Mouse (Mus musculus) monocyte, adult 2 months (primary cell): ENCODE measurements around the gene Cpt1a.

Experiments
- DNase-seq, 2 experiments: peaks; one replicate each; pipeline ENCODE4 v3.0.0; 2022; ENCODE audit warnings: low spot score in 2 of 2, low read depth in 1 of 2

Gene Cpt1a

GRCm38 (mm10) chr19:3324931-3325711 lies 3.0 kb downstream of the Cpt1a start:
- peak; percentile 79 to 86 for DNase-seq

- no peak for DNase-seq
Observed at GRCm38 (mm10) chr19:3325771-3326478, 3.8 kb downstream of the Cpt1a start.

DNA sequence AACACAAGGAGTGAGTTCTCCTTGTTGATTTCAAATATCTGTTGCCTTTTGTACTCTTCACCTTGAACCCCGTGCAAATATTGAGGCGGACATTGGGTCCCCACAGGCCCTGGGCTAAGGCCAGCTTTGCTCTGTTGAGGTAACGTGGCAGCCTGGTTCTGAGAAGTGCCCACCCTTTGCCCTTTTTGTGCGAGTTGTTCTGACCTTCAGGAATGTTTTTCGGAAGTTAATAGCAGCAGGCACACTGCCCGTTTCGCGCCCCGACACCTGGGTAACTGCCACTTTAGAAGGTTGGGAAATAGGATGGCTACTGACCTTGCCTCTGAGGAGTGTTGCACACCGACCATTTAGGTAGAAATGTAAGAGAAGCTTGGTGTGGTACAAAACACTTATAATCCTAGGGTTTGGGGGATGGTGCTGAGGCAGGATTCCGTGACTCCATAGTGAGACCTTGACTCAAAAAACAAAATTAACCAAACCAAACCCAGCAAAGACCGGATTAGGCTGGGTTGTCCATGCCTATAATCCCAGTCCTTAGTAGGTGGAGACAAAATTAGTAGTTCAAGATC lies 4.4 kb downstream of the Cpt1a start:
- no peak for DNase-seq

GRCm38 (mm10) chr19:3333247-3333646 lies 11.1 kb downstream of the Cpt1a start:
- DNase-seq: no peak

DNA sequence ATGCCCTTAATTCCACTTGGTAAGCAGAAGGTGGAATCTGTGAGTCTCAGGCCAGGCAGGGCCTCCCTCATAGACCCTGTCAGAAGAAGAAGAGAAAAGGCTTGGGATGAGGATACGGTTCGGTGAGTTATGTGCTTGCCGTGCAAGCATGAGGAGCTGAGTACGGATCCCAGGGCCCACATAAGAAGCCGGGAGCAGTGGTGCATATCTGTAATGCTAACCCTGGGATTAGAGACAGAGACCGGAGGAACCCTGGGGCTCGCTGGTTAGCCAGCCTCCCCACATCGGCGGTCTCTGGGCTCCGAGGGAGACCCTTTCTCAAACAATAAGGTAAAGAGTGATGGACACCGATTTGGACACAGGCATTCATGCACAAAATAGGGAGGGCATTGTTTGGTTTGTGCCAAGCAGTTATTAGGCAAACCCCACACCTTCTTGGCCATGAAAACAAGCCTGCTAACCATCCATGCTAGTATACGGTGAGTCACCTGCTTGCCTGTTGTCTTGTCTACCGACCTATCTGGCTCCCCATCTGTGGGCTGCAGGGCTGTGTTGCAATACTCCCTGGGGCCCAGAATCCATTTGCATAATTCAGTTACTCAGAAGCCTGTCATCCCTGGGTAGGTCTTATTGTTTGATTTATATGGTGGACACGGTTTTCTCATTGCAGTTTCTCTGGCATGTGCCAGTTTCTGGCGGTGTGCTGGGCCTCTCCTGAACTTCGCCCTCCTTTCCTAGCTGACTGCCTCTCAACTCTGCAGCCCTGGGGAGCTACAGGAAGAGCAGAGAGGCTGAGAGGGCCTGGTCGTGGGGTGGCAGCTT lies 11.8 kb downstream of the Cpt1a start:
- no peak for DNase-seq

DNA sequence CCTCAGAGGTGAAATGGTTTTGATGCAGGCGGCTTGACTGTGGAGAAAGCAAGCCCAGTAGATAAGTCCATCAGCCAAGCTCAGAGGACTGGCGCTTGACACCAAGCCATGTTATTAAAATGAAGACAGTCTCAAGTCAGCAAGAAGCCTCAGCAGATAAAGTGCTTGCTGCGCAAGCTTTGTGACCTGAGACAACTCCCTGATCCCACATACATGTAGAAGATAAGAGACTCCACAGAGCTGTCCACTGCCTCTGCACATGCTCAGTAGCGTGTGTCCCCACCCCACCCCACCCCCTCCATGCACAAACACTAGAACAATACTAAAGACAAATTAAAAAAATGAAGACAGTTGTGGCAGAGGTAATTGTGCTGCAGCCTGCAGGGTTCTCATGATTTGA lies 12.4 kb downstream of the Cpt1a start:
- DNase-seq: no peak

DNA sequence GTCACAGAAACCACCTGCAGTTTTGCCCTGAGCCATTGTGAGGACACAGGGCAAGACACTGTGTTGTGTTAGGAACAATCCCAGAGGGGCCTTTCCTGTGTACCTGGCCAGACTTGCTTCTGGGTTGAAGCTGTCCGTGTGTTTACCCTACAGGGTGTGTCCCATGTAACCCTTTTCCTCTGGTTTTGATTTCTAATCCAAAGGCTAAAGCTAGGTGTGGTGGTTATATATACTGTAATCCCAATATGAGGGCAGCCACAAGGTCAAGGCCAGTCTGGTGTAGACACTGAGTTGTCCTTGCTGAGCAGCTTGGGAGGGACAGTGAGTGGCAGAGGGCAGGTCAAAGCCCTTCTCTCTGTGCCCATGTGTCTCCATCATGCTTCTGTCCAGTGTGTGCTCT lies 13.8 kb downstream of the Cpt1a start:
- DNase-seq: no peak

- no peak for DNase-seq
Observed at GRCm38 (mm10) chr19:3336485-3337255, 14.5 kb downstream of the Cpt1a start.

- DNase-seq: no peak
Observed at GRCm38 (mm10) chr19:3339187-3339586, 17.1 kb downstream of the Cpt1a start.

DNA sequence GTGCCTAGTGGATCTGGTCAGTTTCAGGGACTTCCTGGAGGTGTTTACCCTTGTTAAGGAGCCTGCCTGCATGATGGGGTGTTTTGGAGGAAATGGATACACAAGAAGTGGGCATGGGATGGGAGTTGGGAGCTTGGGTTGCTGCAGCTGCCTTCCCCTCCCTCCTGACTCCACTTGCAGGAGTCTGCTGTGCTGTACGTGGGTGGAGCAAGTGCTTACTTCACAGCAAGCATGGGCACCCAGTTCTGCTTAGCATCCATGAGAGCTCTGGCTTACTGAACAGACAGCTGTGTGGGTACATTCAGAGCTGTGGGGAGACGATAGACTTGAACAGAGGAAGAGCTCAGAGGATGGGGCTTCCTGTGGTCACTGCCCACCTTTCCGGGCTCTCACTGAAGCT lies 18.9 kb downstream of the Cpt1a start:
- no peak for DNase-seq

- DNase-seq: no peak
Observed at GRCm38 (mm10) chr19:3343929-3344328, 21.8 kb downstream of the Cpt1a start.

- no peak for DNase-seq
Observed at GRCm38 (mm10) chr19:3344636-3345544, 22.8 kb downstream of the Cpt1a start.

GRCm38 (mm10) chr19:3347784-3348183 lies 25.6 kb downstream of the Cpt1a start:
- DNase-seq: no peak

DNA sequence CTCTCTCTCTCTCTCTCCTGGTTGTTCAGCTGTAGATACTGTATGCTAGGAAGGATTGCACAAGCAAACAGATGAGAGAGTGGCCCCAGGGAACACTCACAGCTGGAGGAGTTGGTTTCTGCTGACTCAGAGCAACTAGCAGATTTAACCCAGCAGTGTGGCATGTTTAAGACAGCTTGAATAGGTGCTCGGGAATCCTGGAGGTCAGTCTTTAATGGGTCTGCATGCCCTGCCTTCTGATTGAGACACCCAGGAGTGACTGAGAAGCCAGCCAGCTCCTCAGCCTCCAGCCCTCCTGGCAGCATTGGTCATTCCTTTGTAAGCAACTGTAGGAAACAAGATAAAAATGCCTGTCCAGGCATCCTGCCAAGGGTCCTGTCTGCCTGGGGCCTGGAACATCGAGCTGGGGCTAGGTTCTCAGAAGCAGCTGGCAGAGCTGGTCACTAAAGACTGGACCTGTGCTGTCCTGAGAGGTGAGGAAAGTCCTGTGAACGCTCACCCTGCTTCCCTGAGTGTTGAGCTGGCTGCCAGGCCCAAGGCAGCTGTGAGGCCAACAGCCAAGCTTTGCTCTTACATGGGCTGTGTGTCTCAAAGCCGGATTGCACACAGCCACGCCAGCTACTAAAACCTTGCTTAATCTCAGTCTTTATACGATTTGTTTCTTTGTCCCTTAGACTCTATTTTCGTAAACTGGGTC lies 31.4 kb downstream of the Cpt1a start:
- DNase-seq: no peak

DNA sequence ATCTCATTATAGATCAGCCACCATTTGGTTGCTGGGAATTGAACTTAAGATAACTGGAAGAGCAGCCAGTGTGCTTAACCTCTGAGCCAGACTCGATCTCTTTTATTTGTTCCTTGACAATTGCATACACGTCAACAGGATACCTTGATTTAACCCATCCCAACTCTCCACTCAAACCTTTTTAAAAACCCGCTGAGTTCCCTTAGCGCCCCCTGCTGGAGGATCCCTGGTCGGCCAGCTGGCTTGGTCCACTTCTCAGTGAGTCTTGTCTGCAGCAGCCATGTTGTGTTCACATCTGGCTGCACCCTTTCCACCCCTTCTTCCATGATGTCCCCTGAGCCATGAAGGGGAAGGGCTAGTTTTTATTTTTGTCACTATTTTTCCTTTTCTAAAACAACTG lies 33.0 kb downstream of the Cpt1a start:
- DNase-seq: no peak

DNA sequence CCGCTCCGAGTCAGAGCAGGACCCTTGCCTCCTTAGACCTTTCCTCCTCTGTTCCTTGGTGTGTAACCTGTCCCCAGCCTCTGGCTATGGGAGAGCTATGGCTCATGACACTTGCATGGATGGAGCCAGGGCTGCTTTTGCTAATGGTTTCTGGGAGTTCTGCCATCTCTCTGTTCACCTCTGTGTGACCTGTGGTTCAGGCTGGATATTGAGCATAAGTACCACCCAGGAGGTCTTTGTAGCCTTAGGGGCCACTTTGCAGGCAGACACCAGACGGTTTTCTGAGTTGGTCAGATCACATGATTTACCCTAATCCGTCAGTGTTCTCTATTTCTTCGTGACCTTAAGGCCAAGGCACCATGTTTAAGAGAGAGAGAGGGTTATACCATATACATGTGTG lies 34.4 kb downstream of the Cpt1a start:
- no peak for DNase-seq

DNA sequence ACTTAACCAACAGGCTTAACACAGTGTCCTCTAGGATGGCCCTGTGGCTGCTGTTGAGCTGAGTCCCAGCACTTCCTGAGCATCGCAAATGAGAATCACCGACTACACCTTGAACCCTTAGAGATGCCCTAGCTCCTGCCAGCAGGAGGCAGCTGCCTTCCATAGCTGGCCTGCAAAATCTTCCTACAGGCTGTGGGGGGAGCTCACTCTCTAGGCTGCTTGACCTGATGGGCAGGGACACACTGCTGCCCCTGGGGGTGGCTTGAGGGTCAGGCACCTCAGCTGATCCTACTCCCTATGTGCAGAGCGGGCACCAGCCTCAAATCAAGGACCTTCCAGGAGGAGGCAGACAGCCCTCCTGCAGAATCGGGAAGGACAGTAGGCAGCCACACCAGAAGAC lies 35.5 kb downstream of the Cpt1a start:
- DNase-seq: no peak

- DNase-seq: peak; percentile 36 to 45
Observed at GRCm38 (mm10) chr19:3359841-3360588, 37.9 kb downstream of the Cpt1a start.
